Mouse (Mus musculus) urinary bladder, postnatal 10 days (tissue): Measurements from ENCODE around the gene Olfr705.
"Not testable (repeated sequence)": the region's sequence is repeated elsewhere in the genome, so short reads cannot be mapped to it uniquely, and the experiment has no call there.

ENCODE experiments used
- DNase-seq: peaks from one replicate; pipeline ENCODE4 v3.0.0; 2022; ENCODE audit warnings: low spot score

The Olfr705 gene

DNA sequence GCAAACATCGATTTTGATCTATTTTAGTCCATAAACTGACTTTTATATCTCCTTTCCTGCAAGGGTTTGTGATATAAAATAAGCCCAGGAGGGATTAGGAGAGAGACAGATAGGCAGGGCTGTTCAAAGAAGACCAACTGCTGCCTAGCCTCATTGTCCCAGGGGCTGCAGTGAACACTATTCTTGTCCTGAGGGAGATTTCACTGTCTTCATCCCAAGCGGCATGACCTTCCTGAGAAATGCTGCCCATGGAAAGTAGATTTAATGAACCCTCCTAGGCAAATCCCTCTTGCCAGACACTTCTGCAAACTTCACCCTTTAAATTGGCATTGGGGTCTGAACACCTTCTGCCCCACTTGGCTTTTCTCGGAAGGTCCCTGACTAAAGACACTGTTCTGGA, at the start of gene Olfr705:
Olfr705 (minus strand) TSS at position 101 of the 400 bp plus-strand sequence.
- no peak for DNase-seq

DNA sequence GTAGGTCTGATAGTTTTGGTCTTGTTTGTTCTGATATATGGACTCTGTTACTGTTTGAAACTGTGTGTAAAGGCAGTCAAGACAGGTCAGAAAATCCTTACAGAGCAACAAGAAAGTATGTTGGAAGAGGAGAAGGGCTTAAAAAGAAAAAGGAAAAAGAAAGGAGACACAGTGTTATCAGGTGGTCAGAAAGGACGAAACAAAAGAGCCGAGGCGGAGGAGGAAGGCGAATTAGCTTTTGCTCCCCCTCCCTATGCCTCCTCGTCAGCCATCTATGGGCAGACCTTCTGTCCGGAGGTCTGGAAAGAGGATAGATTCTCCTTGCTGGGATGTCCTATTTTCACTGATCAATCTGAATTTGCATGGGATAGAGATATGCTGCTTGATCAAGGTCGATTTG, 44.3 kb upstream of the Olfr705 start:
- DNase-seq: not testable (repeated sequence)

DNA sequence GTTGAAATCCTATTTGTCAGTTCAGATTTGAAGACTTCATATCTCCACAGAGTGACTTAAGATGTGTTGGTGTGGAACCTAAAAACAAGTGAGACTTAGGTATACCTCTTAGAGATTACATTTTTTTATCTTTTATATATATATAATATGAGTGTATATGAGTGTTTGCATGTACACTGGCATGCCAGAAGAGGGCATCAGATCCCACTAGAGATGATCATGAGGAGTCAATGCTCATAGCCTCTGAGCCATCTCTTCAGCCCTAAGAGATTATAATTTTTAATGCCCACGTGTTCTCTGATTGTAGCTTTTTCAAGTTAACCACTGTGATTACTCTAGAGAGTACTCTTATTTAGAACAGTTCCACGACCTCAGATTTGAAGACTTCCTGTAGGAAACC, 31.0 kb upstream of the Olfr705 start, which contains the start of gene Olfr1532-ps1:
Olfr1532-ps1 (plus strand) TSS at position 326 of the 400 bp plus-strand sequence.
- DNase-seq: no peak

DNA sequence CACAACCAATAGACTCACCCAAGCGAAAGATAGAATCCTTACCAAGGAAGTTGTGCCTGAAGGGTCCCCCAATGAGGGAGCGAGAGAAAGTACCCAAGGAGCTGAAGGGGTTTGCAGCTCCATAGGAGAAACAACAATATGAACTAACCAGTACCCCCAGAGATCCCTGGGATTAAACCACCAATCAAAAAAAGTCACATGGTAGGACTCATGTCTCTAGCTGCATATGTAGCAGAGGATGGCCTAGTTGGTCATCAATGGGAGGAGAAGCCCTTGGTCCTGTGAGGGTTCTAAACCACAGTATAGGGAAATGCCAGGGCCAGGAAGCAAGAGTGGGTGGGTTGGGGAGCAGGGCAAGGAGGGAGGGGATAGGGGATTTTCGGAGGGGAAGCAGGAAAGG, 24.4 kb upstream of the Olfr705 start, which contains the start of gene Olfr707:
Olfr707 (minus strand) TSS at position 101 of the 400 bp plus-strand sequence.
- not testable (repeated sequence) for DNase-seq

DNA sequence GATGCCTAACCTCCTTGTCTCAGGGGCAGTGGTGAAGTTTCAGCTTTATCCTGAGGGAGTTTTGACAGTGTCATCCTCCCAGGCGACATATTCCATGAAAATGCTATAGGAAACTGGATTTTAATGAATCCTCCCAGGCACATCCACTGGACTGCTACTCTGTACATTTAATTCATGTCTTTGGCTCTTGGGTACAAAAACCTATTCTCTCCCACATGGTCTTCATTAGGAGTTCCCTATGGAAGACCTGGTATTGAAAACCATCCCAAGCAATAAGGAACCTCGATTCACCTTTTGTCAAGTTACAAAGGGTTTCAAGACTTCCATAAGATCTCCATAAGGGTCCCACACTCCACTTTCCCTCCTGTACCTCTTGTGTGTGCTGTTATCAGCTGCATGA, 11.4 kb upstream of the Olfr705 start, which contains the start of gene Olfr706:
Olfr706 (minus strand) TSS at position 101 of the 400 bp plus-strand sequence.
- DNase-seq: no peak

DNA sequence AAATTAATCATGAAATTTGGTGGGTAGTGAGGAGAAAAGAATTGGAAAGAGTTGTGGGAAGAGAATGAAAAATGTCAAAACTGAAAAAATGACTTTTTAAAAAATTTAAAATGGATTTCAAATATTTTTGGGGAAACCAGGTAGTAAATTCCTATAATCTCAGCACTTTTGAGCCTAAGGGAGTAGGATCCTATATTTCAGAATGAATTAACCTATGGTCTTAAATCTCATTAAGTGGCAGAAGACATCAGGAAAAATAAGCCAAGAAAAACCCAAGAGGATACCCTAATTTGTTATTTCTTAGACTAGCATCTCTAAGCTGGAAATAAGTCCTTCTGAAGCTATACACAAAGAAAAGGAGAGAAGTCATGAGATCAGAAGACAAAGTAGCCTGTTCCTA, 13.8 kb downstream of the Olfr705 start, which contains the start of gene Olfr704:
Olfr704 (plus strand) TSS at position 301 of the 400 bp plus-strand sequence.
- no peak for DNase-seq

DNA sequence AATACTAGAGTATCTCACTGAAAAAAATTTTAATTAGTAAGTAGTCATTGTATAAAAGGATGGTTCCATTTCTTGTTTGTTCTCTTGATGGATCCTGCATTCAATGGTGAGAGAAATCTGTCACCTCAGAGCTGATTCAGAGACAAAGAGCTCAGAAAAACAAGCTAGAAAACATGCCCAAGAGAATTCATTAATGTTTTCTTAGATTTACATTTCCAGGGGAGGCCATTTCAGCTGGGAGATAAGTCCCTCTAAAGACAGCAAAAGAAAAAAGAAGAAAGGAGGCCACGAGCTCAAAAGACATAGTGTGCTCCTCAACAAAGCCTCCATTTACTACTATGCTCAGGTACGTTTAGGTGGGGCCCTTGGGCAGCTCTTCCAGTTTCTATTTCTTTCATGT, 33.6 kb downstream of the Olfr705 start, which contains the start of gene Olfr703:
Olfr703 (plus strand) TSS at position 301 of the 400 bp plus-strand sequence.
- DNase-seq: no peak

DNA sequence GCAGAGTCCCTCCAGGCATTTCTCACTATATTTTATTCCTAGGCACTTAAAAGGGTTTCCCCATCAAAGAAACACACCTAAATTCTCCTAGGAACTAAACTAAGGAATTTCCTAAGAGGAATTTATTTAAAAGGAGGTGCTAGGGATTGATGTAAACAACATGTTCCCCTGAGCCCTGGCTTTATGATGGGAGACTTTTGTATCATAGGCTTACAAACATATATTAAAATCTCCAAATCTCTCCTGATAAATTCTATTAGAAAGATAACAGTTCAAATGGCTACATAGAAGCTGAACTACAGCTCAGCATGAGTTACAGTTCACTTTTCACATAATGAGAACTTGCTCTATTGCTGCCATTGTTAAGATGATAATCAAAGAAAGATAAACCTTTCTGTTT, 42.9 kb downstream of the Olfr705 start, which contains the start of gene Olfr702:
Olfr702 (minus strand) TSS at position 101 of the 400 bp plus-strand sequence.
- no peak for DNase-seq
